Mouse (Mus musculus) embryo, embryonic 10.5 days (tissue): Measurements from ENCODE around the gene Nsa2.
A peak's percentile ranks its signal among the peaks of the same experiment; 100 is the strongest.
"Not testable (repeated sequence)": the region's sequence is repeated elsewhere in the genome, so short reads cannot be mapped to it uniquely, and the experiment has no call there.

Source experiments
- DNase-seq: peaks from one replicate; pipeline ENCODE4 v3.0.0-alpha.2; 2015; ENCODE audit warnings: low spot score

Gene Nsa2

GRCm38 (mm10) chr13:97137466-97138400 lies at the start of gene Nsa2, which contains the start of gene Gfm2:
Gene Nsa2, minus strand, starts transcription at chr13:97137937.
Gene Gfm2, plus strand, starts transcription at chr13:97137937.
- DNase-seq: peak; percentile 96

GRCm38 (mm10) chr13:97186346-97186745 lies 48.6 kb upstream of the Nsa2 start:
- no peak for DNase-seq

GRCm38 (mm10) chr13:97184656-97185055 lies 46.9 kb upstream of the Nsa2 start:
- DNase-seq: no peak

GRCm38 (mm10) chr13:97184168-97184567 lies 46.4 kb upstream of the Nsa2 start:
- no peak for DNase-seq

- no peak for DNase-seq
Measured at GRCm38 (mm10) chr13:97182821-97183220, 45.1 kb upstream of the Nsa2 start.

GRCm38 (mm10) chr13:97180113-97180828 lies 42.5 kb upstream of the Nsa2 start:
- DNase-seq: no peak

GRCm38 (mm10) chr13:97178943-97179342 lies 41.2 kb upstream of the Nsa2 start:
- DNase-seq: no peak

- DNase-seq: no peak
Measured at GRCm38 (mm10) chr13:97176731-97177130, 39.0 kb upstream of the Nsa2 start.

GRCm38 (mm10) chr13:97175520-97176264 lies 38.0 kb upstream of the Nsa2 start:
- DNase-seq: no peak

GRCm38 (mm10) chr13:97145834-97146233 lies 8.1 kb upstream of the Nsa2 start:
- DNase-seq: peak; percentile 79

GRCm38 (mm10) chr13:97142321-97142720 lies 4.6 kb upstream of the Nsa2 start:
- no peak for DNase-seq

GRCm38 (mm10) chr13:97138404-97138931 lies 731 bp upstream of the Nsa2 start:
- not testable (repeated sequence) for DNase-seq

- DNase-seq: not testable (repeated sequence)
Measured at GRCm38 (mm10) chr13:97130413-97130812, 7.3 kb downstream of the Nsa2 start.

GRCm38 (mm10) chr13:97129654-97130053 lies 8.1 kb downstream of the Nsa2 start:
- DNase-seq: not testable (repeated sequence)

GRCm38 (mm10) chr13:97121341-97121740 lies 16.4 kb downstream of the Nsa2 start:
- no peak for DNase-seq

GRCm38 (mm10) chr13:97109046-97109445 lies 28.7 kb downstream of the Nsa2 start:
- no peak for DNase-seq

- not testable (repeated sequence) for DNase-seq
Measured at GRCm38 (mm10) chr13:97107721-97108120, 30.0 kb downstream of the Nsa2 start.

GRCm38 (mm10) chr13:97104996-97105395 lies 32.7 kb downstream of the Nsa2 start:
- DNase-seq: no peak

- DNase-seq: peak; percentile 77
Measured at GRCm38 (mm10) chr13:97099187-97099852, 38.4 kb downstream of the Nsa2 start, which contains the start of gene Gm6169. Gene Gm6169, minus strand, starts transcription at chr13:97099237.

GRCm38 (mm10) chr13:97095726-97096125 lies 42.0 kb downstream of the Nsa2 start:
- no peak for DNase-seq

GRCm38 (mm10) chr13:97088183-97088582 lies 49.6 kb downstream of the Nsa2 start:
- DNase-seq: no peak
